Mouse (Mus musculus) lung, postnatal 4 days (tissue): Measurements from ENCODE around the gene Pptc7.

Source experiments
- DNase-seq, 2 experiments: peaks; one replicate each; pipeline ENCODE4 v3.0.0; 2021

Pptc7 gene

GRCm38 (mm10) chr5:122336554-122337294 is 52.6 kb downstream of the Pptc7 start:
- DNase-seq: no peak

DNA sequence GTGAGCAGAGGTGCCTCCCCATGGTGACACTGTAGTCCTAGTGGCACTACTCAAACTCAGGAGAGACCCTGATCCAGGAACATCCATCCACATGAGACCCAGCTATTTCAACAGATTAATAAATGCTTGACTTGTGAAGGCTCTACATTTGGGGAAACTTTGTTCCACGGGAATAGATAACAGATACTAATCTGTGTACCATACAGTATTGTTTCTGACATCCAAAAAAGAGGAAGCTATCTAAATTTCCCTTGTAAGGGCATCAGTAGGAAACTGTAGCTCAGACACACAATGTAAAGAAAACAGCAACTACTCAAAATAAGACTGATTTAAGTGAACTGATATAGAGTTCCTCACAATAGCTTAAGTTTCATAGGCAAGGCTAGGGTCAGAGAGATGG is 58.7 kb downstream of the Pptc7 start:
- DNase-seq: no peak

- DNase-seq: no peak
Measured at GRCm38 (mm10) chr5:122343768-122344167, 59.6 kb downstream of the Pptc7 start.

DNA sequence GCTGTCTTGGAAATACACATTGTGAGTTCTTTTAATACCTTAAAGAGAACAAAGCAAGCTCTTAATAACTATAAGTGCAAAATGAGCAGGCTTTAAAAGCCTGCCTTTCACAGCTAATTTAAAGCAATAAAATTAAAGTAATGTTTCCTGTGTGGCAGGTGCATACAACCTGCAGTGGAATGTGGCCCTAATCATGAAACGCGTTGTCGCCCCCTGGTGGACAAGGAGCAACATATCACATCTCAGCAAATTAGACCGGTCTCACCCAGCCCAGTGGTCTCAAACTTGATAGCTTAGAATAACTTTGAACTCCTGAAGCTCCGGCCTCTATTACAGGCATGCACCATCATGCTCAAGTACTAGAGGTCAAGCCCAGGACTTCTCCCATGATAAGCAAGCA is 60.1 kb downstream of the Pptc7 start:
- DNase-seq: peak; percentile 72 to 84

- DNase-seq: no peak
Measured at GRCm38 (mm10) chr5:122345777-122346176, 61.6 kb downstream of the Pptc7 start.

- peak; percentile 99 for DNase-seq
Measured at GRCm38 (mm10) chr5:122353807-122354491, 69.8 kb downstream of the Pptc7 start, which contains the start of the genes Rad9b and Vps29. Rad9b (minus strand) TSS chr5:122354233. Vps29 (plus strand) TSS chr5:122354369.

DNA sequence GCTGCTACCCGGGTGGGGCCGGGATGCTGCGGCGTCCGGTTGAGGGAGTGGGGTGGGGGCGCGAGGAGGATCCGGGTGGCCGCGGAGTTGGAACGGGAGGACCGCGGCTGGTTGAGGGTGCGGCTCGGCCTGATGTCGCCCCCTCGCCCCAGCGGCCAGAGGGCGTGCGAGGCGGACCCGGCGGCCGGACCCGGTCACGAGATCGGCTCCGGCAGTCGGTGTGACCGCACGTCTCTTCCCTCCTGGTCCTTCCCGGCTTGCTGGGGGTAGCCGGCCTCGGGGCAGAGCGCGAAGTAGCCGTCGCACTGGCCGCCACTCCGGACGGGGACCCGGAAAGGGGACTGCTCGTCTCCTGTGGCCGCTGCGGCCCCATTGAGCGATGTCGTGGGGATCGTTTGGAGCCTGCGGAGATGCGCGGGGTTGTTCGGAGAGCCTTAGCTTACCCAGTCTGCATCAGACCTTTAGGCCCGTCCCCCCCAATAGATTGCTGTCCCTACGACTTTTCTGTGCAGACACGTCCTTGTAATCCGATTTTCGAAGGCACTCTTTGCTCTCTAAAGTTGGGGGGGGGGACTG is 70.4 kb downstream of the Pptc7 start:
- no peak for DNase-seq

DNA sequence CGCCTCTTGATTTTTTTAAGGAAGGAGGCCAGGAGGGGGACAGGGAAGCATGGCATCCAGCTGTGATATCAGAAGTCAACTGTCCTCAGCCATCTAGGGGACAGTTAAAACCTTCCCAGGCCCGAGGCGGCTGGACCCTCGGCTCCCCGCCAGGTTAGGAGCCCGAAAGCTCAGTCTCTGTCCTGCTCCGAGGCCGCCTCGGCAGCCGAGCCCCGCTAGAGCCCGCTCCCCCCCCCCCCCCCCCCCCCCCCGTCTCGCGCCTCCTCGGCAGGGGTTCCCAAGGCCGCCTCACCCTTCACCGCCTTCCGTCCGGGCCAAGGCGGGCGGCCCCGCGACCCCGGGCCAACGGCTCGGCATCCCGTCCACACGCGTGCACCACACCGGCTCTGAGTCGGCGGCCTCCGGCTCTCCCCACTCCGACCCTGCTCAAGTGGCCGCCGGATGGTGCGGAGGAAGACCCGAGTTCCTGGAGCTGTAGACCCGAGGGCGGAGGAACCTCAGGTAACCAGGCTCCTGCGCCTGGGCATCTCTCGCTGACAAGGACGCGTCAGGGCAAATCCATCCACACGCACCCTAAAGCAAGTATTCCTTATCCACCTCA is 87.5 kb downstream of the Pptc7 start, which contains the start of gene Gpn3:
Gene Gpn3 (plus strand): TSS at position 286 of the 601 bp plus-strand sequence.
- DNase-seq: no peak

- peak; percentile 99 for DNase-seq
Measured at GRCm38 (mm10) chr5:122372192-122372769, 88.1 kb downstream of the Pptc7 start, which contains the start of gene Fam216a. Fam216a (minus strand) TSS chr5:122372364.

- DNase-seq: peak in 1 of 2 experiments; percentile 8
Measured at GRCm38 (mm10) chr5:122372878-122373277, 88.7 kb downstream of the Pptc7 start.
